Mouse (Mus musculus): ENCODE measurements around the gene Nup93. TPM values are rescaled to one million over a fixed set of nuclear protein-coding genes. Genes with fewer than 3 reads are reported as not detected.

Gene Nup93
- polyA plus RNA-seq, 1 experiment, result 5.4 TPM

DNA sequence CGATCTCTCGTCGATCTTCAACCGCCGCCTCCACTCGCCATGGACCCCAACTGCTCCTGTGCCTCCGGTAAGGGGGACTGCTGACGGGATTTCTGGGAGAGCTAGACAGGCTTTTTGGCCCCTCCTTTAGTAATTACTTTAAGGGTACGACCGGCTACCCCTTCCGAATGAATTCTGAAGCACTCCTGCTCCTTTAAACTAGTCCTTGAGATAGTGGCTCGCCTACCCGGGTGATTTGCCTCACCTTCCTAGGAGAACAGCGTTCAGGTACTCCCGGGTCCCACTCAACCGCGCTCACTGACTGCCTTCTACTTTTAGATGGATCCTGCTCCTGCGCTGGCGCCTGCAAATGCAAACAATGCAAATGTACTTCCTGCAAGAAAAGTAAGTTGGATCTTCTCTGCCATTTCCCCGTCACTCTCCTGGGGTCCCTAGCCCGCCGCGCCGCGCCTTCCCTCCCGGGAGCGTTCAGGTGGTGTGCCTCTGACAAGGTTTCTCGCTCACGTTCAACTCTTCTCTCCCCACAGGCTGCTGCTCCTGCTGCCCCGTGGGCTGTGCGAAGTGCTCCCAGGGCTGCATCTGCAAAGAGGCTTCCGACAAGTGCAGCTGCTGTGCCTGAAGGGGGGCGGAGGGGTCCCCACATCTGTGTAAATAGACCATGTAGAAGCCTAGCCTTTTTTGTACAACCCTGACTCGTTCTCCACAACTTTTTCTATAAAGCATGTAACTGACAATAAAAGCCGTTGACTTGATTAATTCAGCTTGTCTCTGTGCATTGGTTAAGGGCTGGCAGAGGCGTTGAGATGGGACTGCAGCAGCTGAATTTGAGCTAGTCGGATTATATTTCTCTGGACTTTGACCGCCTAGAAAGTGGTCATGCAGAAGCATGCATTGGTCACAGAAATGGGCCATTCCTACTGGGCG is 41.3 kb upstream of the Nup93 start:
- TF ChIP-seq POLR2A (IDR thresholded peaks at IDR 0.05; ENCODE audit: low read depth, low read length) (no peak), CTCF (IDR thresholded peaks at IDR 0.05; ENCODE audit: extremely low read depth, insufficient read length, insufficient replicate concordance, low read depth, low read length) (no peak)
- Histone ChIP-seq H3K36me3 (ENCODE audit: control insufficient read depth, insufficient read depth, low read length) (no peaks in the 10 kb centered on the region), H3K27me3 (ENCODE audit: control insufficient read depth, insufficient read depth, low read length) (peaks cover 5% of the 10 kb centered on the region; the same call in 1 of the 2 replicates), H3K27ac (ENCODE audit: insufficient read depth, low read depth, low read length) (peak overlapping the region; percentile 37; the same call in 1 of the 2 replicates), H3K4me1 (ENCODE audit: control insufficient read depth, insufficient read depth, insufficient read length, low read length) (peaks cover 14% of the 10 kb centered on the region), H3K4me3 (ENCODE audit: low read depth, low read length) (peak overlapping the region; percentile 67)
- WGBS, result 2% methylated on average over 39 of the region's 39 CpGs

DNA sequence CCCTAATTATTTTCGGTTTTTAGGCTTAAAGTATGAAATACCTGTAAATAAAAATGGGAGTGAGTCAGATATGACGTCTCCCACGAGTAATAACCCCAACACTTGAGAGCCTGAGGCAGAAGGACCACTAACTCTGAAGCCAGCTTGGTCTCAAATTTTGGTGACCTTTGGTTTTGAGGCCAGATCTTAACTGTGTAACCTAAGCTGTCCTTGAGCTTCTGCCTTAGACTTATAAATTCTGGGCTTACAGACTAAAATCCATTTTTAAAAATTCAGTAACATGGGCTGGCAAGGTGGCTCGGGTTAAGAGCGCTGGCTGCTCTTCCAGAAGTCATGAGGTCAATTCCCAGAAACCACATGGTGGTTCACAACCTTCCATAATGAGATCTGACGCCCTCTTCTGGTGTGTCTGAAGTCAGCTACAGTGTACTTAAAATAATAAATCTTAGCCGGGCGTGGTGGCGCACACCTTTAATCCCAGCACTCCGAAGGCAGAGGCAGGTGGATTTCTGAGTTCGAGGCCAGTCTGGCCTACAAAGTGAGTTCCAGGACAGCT is 40.4 kb upstream of the Nup93 start:
- TF ChIP-seq POLR2A (IDR thresholded peaks at IDR 0.05; ENCODE audit: low read depth, low read length), result no peak
- no peak for TF ChIP-seq CTCF (IDR thresholded peaks at IDR 0.05; ENCODE audit: extremely low read depth, insufficient read length, insufficient replicate concordance, low read depth, low read length)
- WGBS, result 50% methylated on average over 11 of the region's 11 CpGs
- peaks cover 5% of the 10 kb centered on the region; the same call in 1 of the 2 replicates for H3K27me3 ChIP-seq (ENCODE audit: control insufficient read depth, insufficient read depth, low read length)
- no peak overlapping the region for H3K27ac ChIP-seq (ENCODE audit: insufficient read depth, low read depth, low read length)
- no peak overlapping the region for H3K4me3 ChIP-seq (ENCODE audit: low read depth, low read length)
- no peaks in the 10 kb centered on the region for H3K36me3 ChIP-seq (ENCODE audit: control insufficient read depth, insufficient read depth, low read length)
- peaks cover 14% of the 10 kb centered on the region for H3K4me1 ChIP-seq (ENCODE audit: control insufficient read depth, insufficient read depth, insufficient read length, low read length)

DNA sequence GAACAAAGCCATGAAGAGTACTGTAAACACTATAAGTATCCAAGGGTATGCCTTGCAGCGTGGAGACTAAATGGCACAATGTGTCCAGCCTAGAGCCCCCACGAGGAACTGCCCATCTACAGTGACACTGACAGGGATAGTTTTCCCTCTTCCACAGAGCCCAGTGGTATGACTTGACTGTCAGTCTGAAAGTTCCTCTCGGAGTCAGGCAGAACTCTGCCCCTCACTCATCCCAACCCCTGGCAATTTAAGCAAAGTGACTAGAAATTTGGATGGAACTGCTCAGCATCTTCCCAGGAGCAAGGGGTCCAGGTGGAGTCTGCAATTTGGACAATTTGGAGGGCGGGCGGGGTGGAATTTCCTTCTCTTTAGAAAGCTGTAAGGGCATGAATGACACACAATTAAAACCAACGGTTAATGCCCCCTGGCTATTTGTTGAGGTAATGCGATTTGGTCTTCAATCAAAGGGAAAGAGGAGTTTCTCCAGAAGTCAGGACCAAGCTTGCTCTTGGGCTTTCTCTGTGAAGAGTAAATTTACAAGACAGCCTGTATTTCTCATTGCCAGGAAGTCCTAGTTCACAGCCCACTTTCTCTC is 39.6 kb upstream of the Nup93 start:
- H3K4me1 ChIP-seq (ENCODE audit: control insufficient read depth, insufficient read depth, insufficient read length, low read length), result peaks cover 14% of the 10 kb centered on the region
- 54% methylated on average over 7 of the region's 7 CpGs for WGBS
- H3K27ac ChIP-seq (ENCODE audit: insufficient read depth, low read depth, low read length), result no peak overlapping the region
- H3K27me3 ChIP-seq (ENCODE audit: control insufficient read depth, insufficient read depth, low read length), result peaks cover 5% of the 10 kb centered on the region; the same call in 1 of the 2 replicates
- H3K36me3 ChIP-seq (ENCODE audit: control insufficient read depth, insufficient read depth, low read length), result no peaks in the 10 kb centered on the region
- H3K4me3 ChIP-seq (ENCODE audit: low read depth, low read length), result no peak overlapping the region
- no peak for TF ChIP-seq POLR2A (IDR thresholded peaks at IDR 0.05; ENCODE audit: low read depth, low read length)
- TF ChIP-seq CTCF (IDR thresholded peaks at IDR 0.05; ENCODE audit: extremely low read depth, insufficient read length, insufficient replicate concordance, low read depth, low read length), result no peak; the same call in 1 of the 2 replicates

GRCm38 (mm10) chr8:94177716-94178390 is 36.5 kb upstream of the Nup93 start:
- H3K36me3 ChIP-seq (ENCODE audit: control insufficient read depth, insufficient read depth, low read length), result no peaks in the 10 kb centered on the region
- 22% methylated on average over 7 of the region's 7 CpGs for WGBS
- peaks cover 11% of the 10 kb centered on the region for H3K4me1 ChIP-seq (ENCODE audit: control insufficient read depth, insufficient read depth, insufficient read length, low read length)
- H3K27me3 ChIP-seq (ENCODE audit: control insufficient read depth, insufficient read depth, low read length), result peaks cover 2% of the 10 kb centered on the region; the same call in 1 of the 2 replicates
- peak overlapping the region; percentile 71 for H3K27ac ChIP-seq (ENCODE audit: insufficient read depth, low read depth, low read length)
- H3K4me3 ChIP-seq (ENCODE audit: low read depth, low read length), result no peak overlapping the region
- TF ChIP-seq POLR2A (IDR thresholded peaks at IDR 0.05; ENCODE audit: low read depth, low read length) (no peak), CTCF (IDR thresholded peaks at IDR 0.05; ENCODE audit: extremely low read depth, insufficient read length, insufficient replicate concordance, low read depth, low read length) (no peak)

DNA sequence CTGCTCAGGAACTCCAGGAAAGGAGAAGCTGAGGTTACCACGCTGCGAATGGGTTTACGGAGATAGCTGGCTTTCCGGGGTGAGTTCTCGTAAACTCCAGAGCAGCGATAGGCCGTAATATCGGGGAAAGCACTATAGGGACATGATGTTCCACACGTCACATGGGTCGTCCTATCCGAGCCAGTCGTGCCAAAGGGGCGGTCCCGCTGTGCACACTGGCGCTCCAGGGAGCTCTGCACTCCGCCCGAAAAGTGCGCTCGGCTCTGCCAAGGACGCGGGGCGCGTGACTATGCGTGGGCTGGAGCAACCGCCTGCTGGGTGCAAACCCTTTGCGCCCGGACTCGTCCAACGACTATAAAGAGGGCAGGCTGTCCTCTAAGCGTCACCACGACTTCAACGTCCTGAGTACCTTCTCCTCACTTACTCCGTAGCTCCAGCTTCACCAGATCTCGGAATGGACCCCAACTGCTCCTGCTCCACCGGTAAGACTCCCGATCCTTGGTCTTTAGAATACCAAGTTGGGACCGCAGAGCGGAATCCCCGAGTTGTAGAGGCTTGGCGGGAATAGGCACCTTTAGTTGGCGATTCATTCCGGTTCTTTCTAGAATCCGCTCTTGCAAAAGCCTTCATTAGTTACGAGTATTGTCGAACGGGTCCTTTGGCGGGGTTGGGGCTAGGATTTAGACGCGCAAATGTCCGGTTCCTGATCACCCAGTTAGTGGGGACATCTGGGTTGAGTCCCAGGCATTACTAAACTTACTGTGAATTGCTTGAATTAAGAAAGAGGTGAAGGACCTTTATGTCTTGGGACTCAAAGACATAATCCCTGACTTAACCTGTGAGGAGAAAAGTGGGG is 35.3 kb upstream of the Nup93 start, which contains the start of gene Mt1:
Gene Mt1 (plus strand): TSS at position 226 of the 856 bp plus-strand sequence.
- Histone ChIP-seq H3K27ac (ENCODE audit: insufficient read depth, low read depth, low read length) (peak within 1 kb of the TSS; percentile 84), H3K36me3 (ENCODE audit: control insufficient read depth, insufficient read depth, low read length) (no peaks in the 10 kb centered on the region), H3K4me3 (ENCODE audit: low read depth, low read length) (peak within 1 kb of the TSS; percentile 72), H3K27me3 (ENCODE audit: control insufficient read depth, insufficient read depth, low read length) (no peaks in the 10 kb centered on the region), H3K4me1 (ENCODE audit: control insufficient read depth, insufficient read depth, insufficient read length, low read length) (peaks cover 5% of the 10 kb centered on the region)
- under 1% methylated on average over 50 of the region's 50 CpGs for WGBS
- TF ChIP-seq POLR2A (IDR thresholded peaks at IDR 0.05; ENCODE audit: low read depth, low read length) (peak; percentile 92), CTCF (IDR thresholded peaks at IDR 0.05; ENCODE audit: extremely low read depth, insufficient read length, insufficient replicate concordance, low read depth, low read length) (0 out of 2 replicates have a peak, but pooled peaks have one; percentile 28)

All from small intestine, adult 2 months (tissue).